Mouse (Mus musculus) megakaryocyte, adult 5-6 weeks (primary cell): ENCODE measurements at regions not wholly inside any gene's neighbourhood (a gene's known extent, or its start where the extent isn't known, plus 50 kb on each side); places are given as distances from the start of the nearest gene placed in this dataset.

ENCODE experiments used
- ATAC-seq: 2 replicates; pipeline ENCODE4 v1.8.0; 2016; ENCODE audit warnings: mild to moderate bottlenecking, inconsistent platforms; ENCODE audit not compliant: poor library complexity, severe bottlenecking

GRCm38 (mm10) chr13:106738011-106738410 lies 198.7 kb downstream of the Ipo11 start:
- no peak for ATAC-seq

DNA sequence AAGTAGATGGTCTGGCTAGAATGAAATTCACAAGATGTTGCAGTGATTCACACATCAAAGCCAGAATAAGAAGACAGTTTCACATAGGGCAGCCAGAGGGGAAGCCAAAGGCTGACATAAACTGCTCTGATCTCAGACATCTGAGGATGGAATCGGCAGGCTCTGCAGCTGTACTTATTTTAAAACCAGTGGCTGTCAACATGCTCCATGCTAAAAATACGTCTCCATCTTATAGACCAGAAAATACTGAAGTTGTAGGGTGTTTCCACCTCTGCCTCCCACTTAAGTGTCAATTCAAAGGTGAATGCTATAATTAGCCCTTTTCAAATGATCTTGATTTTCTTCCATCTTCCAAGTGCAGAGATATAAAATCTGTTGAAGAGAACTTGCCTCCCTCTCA lies 202.4 kb downstream of the Ipo11 start:
- no peak for ATAC-seq

GRCm38 (mm10) chr13:106732906-106733305 lies 203.9 kb downstream of the Ipo11 start:
- ATAC-seq, result no peak

- no peak for ATAC-seq
Measured at GRCm38 (mm10) chr13:106723315-106723714, 213.4 kb downstream of the Ipo11 start.

DNA sequence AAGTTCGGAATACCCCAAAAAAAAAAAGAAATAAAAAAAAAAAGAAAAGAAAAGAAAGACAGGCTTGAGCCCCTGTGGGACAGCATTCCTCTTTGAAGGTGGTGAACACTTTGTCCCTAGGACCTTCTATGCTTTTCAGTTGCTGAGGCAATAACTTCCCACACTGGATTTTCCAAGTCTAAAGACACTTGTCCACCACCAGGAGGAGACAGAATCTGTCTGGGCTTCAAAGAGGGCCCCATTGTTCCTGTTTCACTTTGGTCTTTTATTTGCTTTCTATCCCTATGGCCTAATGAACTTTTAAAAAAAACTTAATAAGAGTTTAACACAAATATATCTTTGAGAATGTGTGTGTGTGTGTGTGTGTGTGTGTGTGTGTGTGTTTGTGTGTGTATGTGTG lies 215.6 kb downstream of the Ipo11 start:
- peak; percentile 72 for ATAC-seq

DNA sequence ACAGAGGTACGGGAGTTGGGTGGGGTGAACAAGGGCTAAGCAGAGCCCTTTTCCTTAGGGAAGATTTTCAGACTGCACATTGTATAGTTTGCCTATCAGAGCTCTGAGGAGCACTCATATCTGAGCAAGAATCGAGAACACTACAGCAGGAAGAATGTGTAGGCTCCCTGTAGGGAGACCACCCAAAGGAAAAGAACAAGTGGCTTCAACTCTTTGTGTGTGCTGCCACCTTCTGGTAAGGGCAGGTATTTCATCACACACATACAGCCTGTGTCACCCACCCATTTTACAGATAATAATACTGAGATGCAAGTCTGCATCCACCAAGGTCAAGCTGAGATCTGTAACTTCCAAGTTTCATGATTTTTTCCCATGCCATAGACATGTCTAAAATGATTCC lies 221.0 kb downstream of the Ipo11 start:
- ATAC-seq, result peak; percentile 53

GRCm38 (mm10) chr13:106715234-106715633 lies 221.5 kb downstream of the Ipo11 start:
- no peak for ATAC-seq

- no peak for ATAC-seq
Measured at GRCm38 (mm10) chr13:106710580-106710979, 226.2 kb downstream of the Ipo11 start.

DNA sequence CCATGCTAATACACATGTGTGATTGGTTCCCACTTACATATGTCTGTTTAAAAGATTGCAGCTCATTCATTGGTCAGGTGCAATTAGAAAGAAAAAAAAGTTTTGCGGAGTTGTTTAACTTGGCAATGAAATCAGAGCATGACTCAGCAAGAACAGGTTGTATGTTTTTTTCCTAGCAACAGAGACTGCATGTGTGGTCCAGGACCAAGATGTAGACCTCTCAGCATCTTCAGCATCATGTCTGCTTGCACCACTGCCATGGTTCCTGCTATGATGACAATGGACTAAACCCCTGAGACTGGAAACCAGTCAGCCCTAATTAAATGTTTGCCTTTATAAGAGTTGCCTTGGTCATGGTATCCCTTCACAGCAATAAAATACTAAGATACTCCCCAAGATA lies 236.4 kb downstream of the Ipo11 start:
- ATAC-seq, result no peak

DNA sequence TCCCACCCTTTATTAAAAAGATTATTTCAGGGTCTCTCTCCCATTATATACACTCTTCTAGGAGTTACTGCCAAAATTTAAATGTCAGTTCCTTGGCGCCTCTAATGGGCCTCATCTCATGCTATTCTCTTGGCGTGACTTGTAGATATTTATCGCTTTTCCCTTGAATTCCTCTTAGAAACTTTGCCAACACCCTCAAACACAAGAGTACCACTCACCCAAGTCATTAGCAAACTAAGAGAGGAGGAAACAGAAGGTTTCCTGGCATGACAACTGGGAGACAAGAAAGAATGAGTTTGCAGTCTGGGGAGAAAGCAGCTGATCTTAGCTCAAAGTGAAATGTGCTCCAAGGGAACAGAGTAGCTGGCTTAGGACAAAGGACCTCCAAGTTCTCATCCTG lies 236.8 kb downstream of the Ipo11 start:
- no peak for ATAC-seq

DNA sequence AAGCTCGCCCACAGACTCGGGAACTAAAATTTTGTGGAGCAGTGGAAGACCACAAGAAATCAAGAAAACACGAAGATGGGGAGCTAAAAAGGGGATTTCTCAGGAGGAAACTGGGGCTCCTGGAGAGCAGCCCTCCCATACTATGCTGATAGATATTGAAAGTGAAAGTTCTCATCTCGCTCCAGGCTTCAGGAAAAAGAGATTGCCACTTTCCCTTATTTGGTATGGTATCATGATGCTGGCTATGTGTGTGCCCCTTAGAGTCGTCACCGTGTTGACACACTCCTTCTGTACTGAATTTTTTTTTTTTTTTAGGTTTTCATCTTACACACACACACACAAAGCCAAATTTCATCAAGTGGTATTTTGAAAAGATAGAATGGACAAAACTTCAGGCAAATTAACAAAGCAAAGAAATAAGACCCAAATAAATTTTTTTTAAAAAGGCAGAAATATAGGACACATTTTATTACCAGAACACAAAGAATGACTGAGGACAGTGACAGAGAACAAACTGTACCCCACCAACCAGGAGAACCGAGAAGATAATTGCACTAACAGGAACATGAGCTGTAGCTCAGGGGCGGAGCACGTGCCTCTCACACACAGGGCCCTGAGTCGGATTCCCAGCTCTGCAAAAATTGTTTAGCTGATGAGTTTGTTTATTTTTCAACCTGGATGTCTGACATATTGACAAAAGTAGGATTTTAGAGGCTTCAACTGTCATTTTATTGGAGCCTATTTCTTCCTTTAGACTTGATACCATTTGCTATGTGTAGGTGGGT lies 244.8 kb downstream of the Ipo11 start:
- ATAC-seq, result peak; percentile 62

GRCm38 (mm10) chr13:106690125-106690524 lies 246.6 kb downstream of the Ipo11 start:
- no peak for ATAC-seq

- no peak for ATAC-seq
Measured at GRCm38 (mm10) chr13:106689618-106690017, 247.1 kb downstream of the Ipo11 start.

DNA sequence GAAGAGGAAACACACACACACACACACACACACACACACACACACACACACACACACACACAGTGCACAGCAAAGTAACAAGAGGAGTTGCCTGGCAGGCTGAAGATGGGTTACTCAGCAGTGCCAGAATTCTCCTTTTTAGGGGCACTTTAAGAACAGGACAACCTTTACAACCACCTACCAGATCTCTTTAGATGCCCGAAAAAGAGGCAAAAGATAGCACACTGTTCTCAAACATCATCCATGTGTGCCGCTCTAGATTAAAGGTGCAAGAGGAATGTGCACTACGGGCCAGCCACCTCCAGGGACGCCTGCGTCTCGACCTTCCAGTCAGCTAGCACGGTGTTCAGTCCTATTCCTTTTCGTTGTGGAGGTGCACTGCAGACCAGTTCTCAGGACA lies 247.7 kb downstream of the Ipo11 start:
- ATAC-seq, result no peak

GRCm38 (mm10) chr13:106669665-106670064 lies 267.1 kb downstream of the Ipo11 start:
- ATAC-seq, result no peak

- no peak for ATAC-seq
Measured at GRCm38 (mm10) chr13:106662195-106662594, 274.6 kb downstream of the Ipo11 start.

- ATAC-seq, result no peak
Measured at GRCm38 (mm10) chr13:106649363-106649762, 287.4 kb downstream of the Ipo11 start.

DNA sequence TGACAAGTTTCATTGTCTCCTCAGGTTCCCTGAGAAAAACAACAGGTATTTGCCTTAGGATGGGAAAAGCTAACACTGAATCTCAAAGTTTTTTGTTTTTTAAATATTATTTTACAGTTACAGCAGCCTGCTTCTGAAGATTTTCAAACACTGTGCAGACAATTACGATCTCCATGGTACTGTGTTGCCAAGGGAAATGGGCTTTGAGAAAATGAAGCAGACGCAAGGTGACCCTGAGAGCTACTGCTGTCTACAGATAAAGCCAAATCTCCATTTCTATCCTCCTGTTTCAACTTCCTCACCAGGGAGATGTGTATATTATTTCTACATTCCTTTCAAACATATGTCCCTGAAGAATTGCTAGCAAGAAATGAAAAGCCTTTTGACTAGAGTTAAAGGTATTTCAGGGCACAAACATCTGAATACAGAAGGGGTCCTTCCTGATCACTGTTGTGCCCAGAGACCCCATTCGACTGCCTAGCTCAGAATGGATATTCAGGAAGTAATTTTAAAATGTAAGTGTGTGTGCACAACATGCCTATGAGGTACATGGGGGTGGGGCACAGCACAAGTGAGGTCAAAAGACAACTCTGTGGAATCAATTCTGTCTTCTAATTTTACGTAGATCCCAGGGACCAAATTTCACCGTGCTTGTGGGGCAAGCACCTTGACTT lies 293.3 kb downstream of the Ipo11 start:
- ATAC-seq, result no peak

DNA sequence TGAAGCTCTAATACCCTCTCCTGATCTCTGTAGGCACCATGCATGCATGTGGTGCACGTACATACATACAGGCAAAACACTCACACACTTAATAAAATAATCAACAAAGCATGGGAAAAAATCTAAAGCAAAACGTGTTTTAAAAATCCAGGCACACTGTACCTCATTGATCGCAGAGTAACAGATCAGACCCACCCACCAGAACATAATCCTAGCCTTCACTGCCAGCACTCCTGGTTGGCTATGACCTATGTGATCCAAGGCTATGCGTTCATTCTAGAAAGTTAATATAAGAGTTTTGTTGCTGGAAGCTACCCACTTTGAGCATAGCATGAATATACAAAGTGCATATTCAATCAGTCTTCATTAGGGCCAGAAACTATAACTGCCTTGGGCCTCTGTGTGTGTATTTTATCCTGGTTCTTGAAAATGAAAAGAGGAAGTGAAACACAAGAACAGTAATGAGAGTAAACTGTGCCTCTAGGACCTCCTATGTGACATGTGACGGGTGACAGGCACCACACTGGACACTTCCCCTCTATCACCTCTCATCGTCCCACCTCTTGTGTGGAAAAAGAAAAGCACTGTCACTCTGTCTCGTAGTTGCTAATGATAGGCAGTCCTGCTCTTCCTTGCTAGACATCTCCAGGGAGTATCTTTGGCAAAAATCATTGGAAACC lies 297.9 kb downstream of the Ipo11 start:
- peak; percentile 97 for ATAC-seq

GRCm38 (mm10) chr13:106591729-106592128 lies 345.0 kb downstream of the Ipo11 start:
- no peak for ATAC-seq

- ATAC-seq, result no peak
Measured at GRCm38 (mm10) chr13:106567658-106568359, 368.9 kb downstream of the Ipo11 start.
